Mouse (Mus musculus): Measurements from ENCODE around the gene Chrm2. TPM values are rescaled to one million over a fixed set of nuclear protein-coding genes. Genes with fewer than 3 reads are reported as not detected.

Gene Chrm2
- total RNA-seq, 2 experiments from 2014 or later, result 38.3 to 41.1 TPM

DNA sequence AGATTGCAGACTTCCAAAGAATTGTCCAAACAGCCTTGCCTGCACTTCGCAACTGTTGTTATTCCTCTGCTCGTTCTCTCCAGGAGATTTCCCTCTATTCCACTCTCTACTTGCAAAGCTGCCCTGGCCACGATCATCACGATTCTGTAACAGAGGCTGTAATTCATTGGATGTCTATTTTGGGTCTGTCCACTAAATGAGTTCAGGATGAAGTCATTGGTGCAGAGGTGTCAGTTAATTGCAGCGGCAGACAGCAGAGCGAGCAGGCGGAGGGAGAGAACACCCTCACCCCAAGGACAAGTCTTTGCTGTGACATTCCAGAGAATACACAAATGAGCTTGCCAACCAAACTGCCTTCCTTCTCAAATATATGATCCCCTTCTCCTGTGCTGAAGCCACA is 120.1 kb downstream of the Chrm2 start:
- intact Hi-C loops (cut with DNase I), result loop anchor here (5.0 kb wide), 2 partner anchors 51 to 116 kb away; no protein-coding TSS in a partner anchor
- DNase-seq, result peak; percentile 65 to 74

DNA sequence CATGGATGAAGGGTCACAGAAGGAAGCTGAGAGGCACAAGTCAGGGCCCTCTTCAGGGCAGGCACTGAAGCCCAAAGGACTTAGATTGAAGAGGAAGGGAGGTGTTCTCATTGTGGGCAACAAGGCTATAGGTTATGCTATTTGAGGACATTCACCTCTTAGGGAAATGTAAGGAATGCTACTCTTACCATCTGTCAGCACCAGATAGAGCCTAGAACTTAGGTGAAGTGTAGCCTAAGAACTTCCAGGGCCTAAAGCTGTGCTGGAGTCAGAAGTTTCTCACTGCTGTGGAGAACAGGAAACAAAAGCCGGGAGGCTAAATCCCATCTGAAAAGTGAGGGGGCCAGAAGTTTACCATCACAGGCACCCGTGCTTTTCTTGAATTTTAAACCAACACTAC is 120.6 kb downstream of the Chrm2 start:
- intact Hi-C loops (cut with DNase I), result loop anchor here (5.0 kb wide), 2 partner anchors 51 to 116 kb away; no protein-coding TSS in a partner anchor
- no peak for DNase-seq

DNA sequence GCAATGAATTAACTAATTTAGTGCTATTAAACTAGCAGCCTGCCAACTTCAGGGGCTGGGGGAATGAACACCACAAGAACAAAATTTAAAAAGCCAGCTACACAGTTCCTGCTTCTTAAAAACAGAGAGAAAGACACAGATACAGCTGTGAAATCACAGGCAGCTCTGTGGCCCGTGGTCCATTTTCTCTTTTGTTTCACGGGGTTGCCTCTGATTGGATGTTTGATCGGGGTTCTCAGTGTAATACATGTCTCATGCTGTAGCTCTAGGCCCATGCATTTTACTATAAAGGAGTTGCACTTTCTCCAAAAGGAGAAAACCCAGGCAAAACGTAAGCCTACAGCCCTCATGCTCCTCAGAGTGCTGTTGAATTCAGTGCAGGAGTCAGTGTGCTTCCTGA is 128.6 kb downstream of the Chrm2 start:
- DNase-seq, result no peak
- intact Hi-C loops (cut with DNase I), result no loop called here

DNA sequence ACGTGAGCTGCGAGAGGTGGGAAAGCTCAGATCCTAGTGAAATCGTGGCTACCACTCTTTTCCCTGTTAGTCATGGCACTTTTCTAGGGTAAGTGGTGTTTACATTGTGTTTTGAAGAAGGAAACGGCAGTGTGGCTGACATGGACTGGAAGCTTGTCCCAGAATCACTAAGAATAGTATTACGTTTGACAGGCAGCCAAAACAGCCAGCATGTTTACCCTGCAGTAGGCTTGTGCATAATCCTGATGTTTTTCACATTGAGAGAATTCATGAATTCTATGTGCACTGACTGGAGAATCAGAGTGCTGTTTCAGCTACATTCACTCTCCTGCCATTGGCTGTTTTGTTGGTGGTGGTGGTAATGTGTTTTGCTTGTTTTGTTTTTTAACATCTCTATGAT is 129.4 kb downstream of the Chrm2 start:
- peak; percentile 35 to 55 for DNase-seq
- intact Hi-C loops (cut with DNase I), result no loop called here

DNA sequence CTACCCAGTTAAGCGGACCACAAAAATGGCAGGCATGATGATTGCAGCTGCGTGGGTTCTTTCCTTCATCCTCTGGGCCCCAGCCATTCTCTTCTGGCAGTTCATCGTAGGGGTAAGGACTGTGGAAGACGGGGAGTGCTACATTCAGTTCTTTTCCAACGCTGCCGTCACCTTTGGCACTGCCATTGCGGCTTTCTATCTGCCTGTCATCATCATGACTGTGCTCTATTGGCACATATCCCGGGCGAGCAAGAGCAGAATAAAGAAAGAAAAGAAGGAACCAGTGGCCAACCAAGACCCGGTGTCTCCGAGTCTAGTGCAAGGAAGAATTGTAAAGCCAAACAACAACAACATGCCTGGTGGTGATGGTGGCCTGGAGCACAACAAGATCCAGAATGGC is 135.7 kb downstream of the Chrm2 start:
- no peak for DNase-seq

DNA sequence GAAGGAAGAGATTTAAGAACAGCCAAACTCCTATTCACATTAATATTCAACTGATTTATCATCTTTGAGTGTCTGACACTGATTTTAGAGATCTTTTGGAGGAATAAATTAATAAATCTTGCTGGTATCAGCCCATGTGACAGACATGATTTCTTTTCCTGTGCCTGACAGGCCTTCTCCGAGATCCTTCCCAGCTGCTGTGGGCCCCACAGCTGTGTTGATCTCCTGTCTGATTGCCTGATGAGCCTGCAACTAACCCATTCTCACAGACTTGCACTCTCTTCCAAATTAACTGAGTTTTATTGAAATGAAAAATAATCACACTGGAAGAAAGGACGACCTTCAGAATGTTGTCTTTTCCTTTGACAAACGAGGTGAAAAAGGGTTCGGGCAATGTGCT is 140.6 kb downstream of the Chrm2 start:
- no peak for DNase-seq
- intact Hi-C loops (cut with DNase I), result no loop called here

More for the DNA sequence above, 135.7 kb downstream of the Chrm2 start:
- intact Hi-C loops (cut with DNase I), result no loop called here

DNA sequence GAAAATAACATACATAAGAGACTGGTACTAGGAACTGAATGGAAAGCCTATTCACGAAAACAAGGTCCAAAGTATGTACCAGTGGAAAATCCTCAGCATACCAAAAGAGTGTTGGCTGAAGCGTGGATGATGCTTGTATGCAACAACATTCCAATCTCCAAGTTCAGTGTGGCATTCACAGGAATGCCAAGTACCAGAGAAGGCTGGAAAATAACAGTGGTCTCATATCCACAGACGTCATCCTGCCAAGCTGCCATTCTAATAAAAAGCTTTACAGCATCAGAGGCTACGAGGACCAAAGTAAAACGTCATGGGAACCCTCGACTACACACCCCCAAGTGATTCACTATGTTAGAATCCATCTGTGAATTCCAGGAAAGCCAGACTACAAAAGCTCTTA is 153.4 kb downstream of the Chrm2 start:
- intact Hi-C loops (cut with DNase I), result loop anchor here (5.0 kb wide), 1 partner anchor 66 kb away; no protein-coding TSS in a partner anchor
- DNase-seq, result peak in 1 of 2 experiments; percentile 22

DNA sequence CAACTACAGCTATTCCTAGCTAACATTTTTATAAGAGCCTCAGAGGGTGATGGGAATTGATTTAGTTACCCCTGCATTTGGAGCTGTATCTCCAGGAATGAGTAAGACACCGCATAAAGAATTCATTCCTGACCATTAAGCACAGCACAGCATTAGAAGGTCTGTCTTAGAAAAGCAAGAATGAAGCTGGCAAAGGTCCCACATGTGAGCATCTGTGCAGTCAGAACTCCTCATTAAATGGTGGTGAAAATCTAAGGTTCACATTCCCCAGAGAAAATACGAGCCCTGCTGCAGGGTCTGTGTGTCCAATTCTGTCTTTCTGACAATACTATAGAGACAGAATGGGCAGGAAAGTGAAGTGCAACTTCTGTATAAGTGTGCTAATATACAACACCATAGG is 179.0 kb downstream of the Chrm2 start:
- no peak for DNase-seq
- intact Hi-C loops (cut with DNase I), result no loop called here

Small RNA genes lying within 50 kb of the gene (microRNA-seq; reads per million reads assigned to microRNA genes)
- 425 to 765 reads per million in 2 experiments for gene Mir490
